Mouse (Mus musculus) G1E (cell line): ENCODE data around the gene Tmem39b.

Source experiments
- CTCF ChIP-seq: IDR thresholded peaks from 2 replicates; pipeline ENCODE4 v1.5.1; 2012; ENCODE audit warnings: low read depth, low read length, inconsistent platforms, mixed read lengths
- GATA1 ChIP-seq: IDR thresholded peaks from 2 replicates; pipeline ENCODE4 v1.6.1; 2012; ENCODE audit warnings: borderline replicate concordance, low read length, inconsistent platforms, mixed read lengths
- TAL1 ChIP-seq: conservative IDR thresholded peaks from 2 replicates; pipeline ENCODE4 v1.6.1; 2012; ENCODE audit warnings: low read depth, low read length, inconsistent platforms, mixed read lengths

DNA sequence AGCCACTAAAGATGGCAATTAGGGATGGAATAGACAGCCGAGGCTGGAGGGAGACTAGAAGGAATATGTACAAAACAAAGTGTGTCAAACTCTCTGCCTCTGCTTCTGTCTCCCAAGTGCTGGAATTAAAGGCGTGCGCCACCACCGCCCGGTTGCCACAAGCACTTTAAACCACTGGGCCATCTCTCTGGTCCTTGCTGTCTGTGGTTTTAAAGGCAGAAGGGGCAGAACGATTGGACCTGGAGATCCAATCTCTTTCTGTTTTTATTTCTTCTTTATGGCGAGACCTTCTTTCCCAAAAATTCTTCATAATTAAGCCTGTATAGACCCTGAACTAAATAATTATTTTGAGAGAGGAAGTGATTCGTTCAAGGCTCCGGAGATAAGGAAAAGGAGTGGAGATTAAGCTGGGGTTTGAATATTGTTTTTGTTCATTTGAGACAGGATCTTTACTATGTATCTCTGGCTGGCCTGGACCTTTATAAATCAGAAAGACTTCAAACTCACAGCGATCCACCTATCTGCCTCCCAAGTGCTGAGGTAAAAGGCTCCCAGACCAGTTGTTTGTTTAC, 23.7 kb downstream of the Tmem39b start:
- TF ChIP-seq CTCF, result no peak
- no peak for TF ChIP-seq GATA1
- TF ChIP-seq TAL1, result no peak
